Mouse (Mus musculus) hindbrain, embryonic 10.5 days (tissue): ENCODE measurements around the gene Cd180. TPM values are rescaled to one million over a fixed set of nuclear protein-coding genes. Genes with fewer than 3 reads are reported as not detected.

Experiments used
- DNase-seq: peaks from one replicate; pipeline ENCODE4 v3.0.0-alpha.2; 2017; ENCODE audit warnings: low spot score
- H3K27ac ChIP-seq: fragments of 300-500 bp; sonication (generic); 2 replicates; pipeline ENCODE4 v1.5.1; 2016; ENCODE audit warnings: mild to moderate bottlenecking, moderate library complexity
- H3K27me3 ChIP-seq: fragments of 300-500 bp; sonication (generic); 2 replicates; pipeline ENCODE4 v1.6.1; 2016; ENCODE audit warnings: mild to moderate bottlenecking; ENCODE audit not compliant: poor library complexity, insufficient read depth, severe bottlenecking
- H3K36me3 ChIP-seq: fragments of 300-500 bp; sonication (generic); 2 replicates; pipeline ENCODE4 v1.6.1; 2016; ENCODE audit warnings: mild to moderate bottlenecking, moderate library complexity
- H3K4me1 ChIP-seq: fragments of 300-500 bp; sonication (generic); replicated peaks from 2 replicates; pipeline ENCODE4 v1.6.1; 2016; ENCODE audit warnings: mild to moderate bottlenecking
- H3K4me3 ChIP-seq: fragments of 300-500 bp; sonication (generic); 2 replicates; pipeline ENCODE4 v1.5.1; 2016; ENCODE audit warnings: mild to moderate bottlenecking, moderate library complexity
- H3K9me3 ChIP-seq: fragments of 300-500 bp; sonication (generic); 2 replicates; pipeline ENCODE4 v1.6.1; 2016; ENCODE audit warnings: mild to moderate bottlenecking, moderate library complexity
- WGBS: fragments of 180-500 bp; shearing (Covaris S2); methylation state at CpG from one replicate; pipeline ENCODE4 v1.1.7; 2016; 5-methylcytosine and 5-hydroxymethylcytosine counted together
- polyA plus RNA-seq: library from polyadenylated mRNA; unstranded; fragments of >200 nt; fragmentation: Nextera tagmentation; extraction: Ambion mirVana; gene quantifications from 2 replicates; pipeline ENCODE4 v1.2.1, GENCODE M21; 2016

Cd180 gene
- polyA plus RNA-seq, 1 experiment from 2014 or later: 0.38 TPM

DNA sequence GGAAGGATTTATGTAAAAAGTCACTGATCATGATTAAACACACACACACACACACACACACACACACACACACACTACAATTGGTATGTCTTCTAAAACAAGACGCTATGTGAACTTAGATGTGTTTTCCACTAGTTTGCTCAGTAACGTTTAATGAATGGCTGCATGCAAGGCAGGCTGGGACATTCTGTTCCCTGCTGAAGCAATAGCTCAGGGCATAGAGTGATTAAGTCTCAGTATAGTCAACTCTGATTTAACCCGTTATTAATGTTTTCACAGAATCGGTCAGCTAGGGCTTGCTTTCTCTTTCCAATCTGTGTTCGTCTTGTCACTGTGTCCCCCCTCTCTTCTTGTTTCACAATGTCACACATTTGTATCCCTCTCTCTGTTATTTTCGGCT is 82.1 kb downstream of the Cd180 start:
- no peak for DNase-seq
- H3K9me3 ChIP-seq: no peaks in the 10 kb centered on the region
- H3K36me3 ChIP-seq: peaks cover 50% of the 10 kb centered on the region
- H3K27ac ChIP-seq: no peak overlapping the region
- H3K27me3 ChIP-seq: no peaks in the 10 kb centered on the region
- no peak overlapping the region for H3K4me3 ChIP-seq
- 87% methylated on average over 6 of the region's 6 CpGs for WGBS
- peaks cover 3% of the 10 kb centered on the region; the same call in 1 of the 2 replicates for H3K4me1 ChIP-seq

DNA sequence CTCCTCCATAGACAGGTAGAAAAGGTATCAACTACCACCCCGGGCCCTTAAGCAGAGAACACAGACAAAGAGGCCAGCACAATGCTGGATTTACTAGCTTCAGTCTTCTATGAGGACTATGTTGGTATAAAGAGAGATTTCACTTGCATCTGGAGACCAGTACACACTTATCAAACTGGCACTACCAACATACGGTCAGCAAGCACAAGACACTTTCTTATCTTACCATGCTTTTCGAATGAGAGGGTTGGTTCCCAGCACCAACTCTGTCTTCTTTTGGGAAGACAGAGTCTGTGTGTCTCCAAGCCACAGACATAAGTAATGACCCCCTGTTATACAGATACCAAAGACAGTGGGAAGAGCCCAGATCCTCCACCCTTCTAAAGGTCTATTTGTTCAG is 85.5 kb downstream of the Cd180 start:
- Histone ChIP-seq H3K4me1 (peaks cover 3% of the 10 kb centered on the region; the same call in 1 of the 2 replicates), H3K9me3 (no peaks in the 10 kb centered on the region), H3K36me3 (peaks cover 55% of the 10 kb centered on the region), H3K27ac (no peak overlapping the region), H3K27me3 (no peaks in the 10 kb centered on the region), H3K4me3 (no peak overlapping the region)
- WGBS: 94% methylated on average over 3 of the region's 3 CpGs
- no peak for DNase-seq

DNA sequence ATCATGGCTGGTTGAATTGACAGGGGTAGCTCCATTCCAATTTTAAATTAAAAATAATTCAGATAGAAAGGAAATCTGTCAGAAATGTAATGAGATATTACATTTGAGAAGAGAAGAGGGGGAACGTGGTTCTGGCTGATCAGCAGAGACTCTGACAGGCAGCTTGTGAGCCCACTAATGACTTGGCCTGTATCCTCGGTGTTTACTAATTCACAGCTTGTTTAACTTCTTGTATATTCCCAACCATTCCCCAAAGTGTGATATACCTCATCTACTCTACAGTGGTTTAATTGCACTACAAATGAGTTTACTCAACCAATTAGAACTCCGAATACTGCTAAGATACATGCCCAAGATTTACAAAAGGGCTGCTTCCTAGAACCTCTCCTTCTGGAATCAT is 85.9 kb downstream of the Cd180 start:
- H3K36me3 ChIP-seq: peaks cover 52% of the 10 kb centered on the region
- H3K27ac ChIP-seq: no peak overlapping the region
- no peak for DNase-seq
- 94% methylated on average over 3 of the region's 3 CpGs for WGBS
- H3K9me3 ChIP-seq: no peaks in the 10 kb centered on the region
- peaks cover 3% of the 10 kb centered on the region; the same call in 1 of the 2 replicates for H3K4me1 ChIP-seq
- no peaks in the 10 kb centered on the region for H3K27me3 ChIP-seq
- H3K4me3 ChIP-seq: no peak overlapping the region

DNA sequence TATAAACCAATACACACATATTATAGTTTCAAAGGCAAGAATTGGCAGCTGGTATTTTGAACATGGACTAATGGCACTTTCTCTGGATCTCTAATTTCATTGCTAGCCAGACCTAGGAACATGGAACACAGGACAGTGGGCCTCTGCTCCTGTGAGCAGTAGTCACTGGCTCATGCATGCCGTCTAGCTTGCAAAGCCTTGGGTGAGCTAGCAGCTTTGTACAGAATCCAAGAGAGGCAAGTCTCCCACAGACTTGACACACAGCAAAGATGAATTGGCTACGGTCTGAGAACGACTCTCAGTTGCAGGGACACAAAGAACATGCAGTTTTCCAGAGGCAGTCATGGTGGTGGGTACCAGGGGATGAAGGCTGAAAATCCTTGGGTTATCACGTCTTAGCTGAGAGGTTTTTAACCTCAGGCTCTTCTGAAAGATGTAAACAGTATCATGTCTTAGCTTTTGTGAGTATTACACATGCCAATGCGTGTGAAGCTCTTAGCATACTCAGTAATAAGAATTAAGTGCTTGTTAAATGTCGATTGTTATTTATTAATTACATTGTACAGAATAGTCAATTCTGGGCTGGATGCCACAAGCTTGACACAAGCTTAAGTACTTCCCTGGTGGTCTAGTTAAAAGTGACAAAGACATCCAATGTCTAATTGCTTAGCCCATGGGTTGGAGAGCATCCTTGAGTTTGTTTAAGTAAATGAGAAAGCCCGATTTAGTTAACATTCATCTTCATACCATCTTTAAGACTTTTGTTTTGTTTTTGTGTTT is 90.4 kb downstream of the Cd180 start:
- no peak overlapping the region for H3K27ac ChIP-seq
- DNase-seq: no peak
- no peaks in the 10 kb centered on the region for H3K9me3 ChIP-seq
- peaks cover 53% of the 10 kb centered on the region for H3K36me3 ChIP-seq
- H3K27me3 ChIP-seq: no peaks in the 10 kb centered on the region
- WGBS: 89% methylated on average over 7 of the region's 7 CpGs
- H3K4me1 ChIP-seq: no peaks in the 10 kb centered on the region
- H3K4me3 ChIP-seq: no peak overlapping the region

DNA sequence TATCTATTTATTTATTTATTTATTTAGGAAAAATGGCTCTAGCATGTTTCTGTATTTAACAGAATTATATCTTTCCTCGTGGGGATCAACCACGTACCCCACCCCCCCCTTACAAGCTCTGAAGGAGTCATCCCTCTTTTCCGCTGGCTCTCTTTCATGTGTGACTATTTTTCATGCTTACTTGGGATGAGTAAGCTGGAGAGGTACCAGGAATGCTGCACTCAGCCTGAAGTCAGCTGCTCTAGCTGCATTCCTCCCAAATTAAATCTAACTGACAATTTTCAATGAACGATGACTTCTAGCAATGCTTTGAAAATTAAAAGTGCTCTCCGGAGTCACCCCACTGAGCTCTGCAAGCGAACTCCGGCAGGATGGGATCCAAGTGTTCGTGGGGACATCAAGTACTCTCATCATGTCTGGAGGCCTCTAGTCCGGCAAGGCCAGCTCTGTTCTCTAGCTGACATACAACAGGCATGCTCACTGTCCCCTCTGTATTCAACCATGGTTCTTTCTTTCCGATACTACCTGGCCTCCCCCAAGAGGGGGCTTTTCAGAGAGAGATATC is 93.4 kb downstream of the Cd180 start:
- no peak for DNase-seq
- Histone ChIP-seq H3K27me3 (no peaks in the 10 kb centered on the region), H3K9me3 (no peaks in the 10 kb centered on the region), H3K4me1 (peaks cover 6% of the 10 kb centered on the region; the same call in 1 of the 2 replicates), H3K4me3 (no peak overlapping the region), H3K27ac (no peak overlapping the region), H3K36me3 (peaks cover 32% of the 10 kb centered on the region)
- 88% methylated on average over 10 of the region's 10 CpGs for WGBS
